Mouse (Mus musculus): ENCODE measurements around the gene Hdc. TPM values are rescaled to one million over a fixed set of nuclear protein-coding genes. Genes with fewer than 3 reads are reported as not detected.

Hdc gene
- total and polyA plus RNA-seq, 3 experiments, result 2.8 to 5.5 TPM; not detected in 1

GRCm38 (mm10) chr2:126596347-126597072 lies 22.6 kb downstream of the Hdc start:
- H3K4me3 ChIP-seq (ENCODE audit: control insufficient read depth in 1 of 2, insufficient read depth in 1 of 2, low read depth in 2 of 2, low read length in 2 of 2), result peak overlapping the region; percentile 58 to 82

GRCm38 (mm10) chr2:126593831-126594610 lies 25.1 kb downstream of the Hdc start:
- H3K4me3 ChIP-seq (ENCODE audit: control insufficient read depth in 1 of 2, insufficient read depth in 1 of 2, low read depth in 2 of 2, low read length in 2 of 2), result no peak overlapping the region
- no peaks in the 10 kb centered on the region for H3K4me1 ChIP-seq (ENCODE audit: control insufficient read depth in 1 of 2, insufficient read depth in 2 of 2, low read length in 2 of 2)
- no peak overlapping the region for H3K9ac ChIP-seq (ENCODE audit: control insufficient read depth, low read depth, low read length, poor library complexity, severe bottlenecking)
- peak; percentile 77 for DNase-seq (ENCODE audit: low read depth, low spot score)
- no peaks in the 10 kb centered on the region for H3K36me3 ChIP-seq (ENCODE audit: control insufficient read depth in 1 of 2, insufficient read depth in 2 of 2, low read length in 2 of 2)
- 0 out of 2 replicates have a peak, but pooled peaks have one; percentile 20 for TF ChIP-seq BHLHE40 (IDR thresholded peaks at IDR 0.05; ENCODE audit: borderline replicate concordance, low read depth, low read length)
- no peak for TF ChIP-seq POLR2AphosphoS5 (IDR thresholded peaks at IDR 0.05; ENCODE audit: borderline replicate concordance, low read depth, low read length)
- TF ChIP-seq HCFC1 (IDR thresholded peaks at IDR 0.05; ENCODE audit: low read depth, low read length), result 0 out of 2 replicates have a peak, but pooled peaks have one; percentile 16
- TF ChIP-seq TCF12 (IDR thresholded peaks at IDR 0.05; ENCODE audit: low read depth, low read length), result 0 out of 2 replicates have a peak, but pooled peaks have one; percentile 13
- TF ChIP-seq SMC3 (IDR thresholded peaks at IDR 0.05; ENCODE audit: low read depth, low read length), result peak; percentile 95
- 0 out of 2 replicates have a peak, but pooled peaks have one; percentile 41 for TF ChIP-seq MAZ (IDR thresholded peaks at IDR 0.05; ENCODE audit: low read depth, low read length)
- TF ChIP-seq MYC (IDR thresholded peaks at IDR 0.05; ENCODE audit: low read depth, low read length), result 0 out of 2 replicates have a peak, but pooled peaks have one; percentile 22
- peak; percentile 80 for TF ChIP-seq ZC3H11A (IDR thresholded peaks at IDR 0.05; ENCODE audit: low read depth, low read length)
- TF ChIP-seq ZNF384 (IDR thresholded peaks at IDR 0.05; ENCODE audit: low read depth, low read length), result no peak
- peak; percentile 77 to 91 (median 85) for TF ChIP-seq CTCF (IDR thresholded peaks at IDR 0.05 in 2 of 3, conservative IDR thresholded peaks at IDR 0.05 in 1 of 3; ENCODE audit: control insufficient read depth in 1 of 3, insufficient read depth in 1 of 3, low read depth in 2 of 3, low read length in 3 of 3, poor library complexity in 1 of 3, severe bottlenecking in 1 of 3)
- TF ChIP-seq RAD21 (IDR thresholded peaks at IDR 0.05; ENCODE audit: low read depth, low read length), result peak; percentile 65
- TF ChIP-seq CHD1 (IDR thresholded peaks at IDR 0.05; ENCODE audit: low read depth, low read length), result no peak
- no peak for TF ChIP-seq TBP (IDR thresholded peaks at IDR 0.05; ENCODE audit: low read depth, low read length)
- peak; percentile 23; the same call in 1 of the 2 replicates for TF ChIP-seq MAX (IDR thresholded peaks at IDR 0.05; ENCODE audit: low read length)
- H3K27me3 ChIP-seq (ENCODE audit: control insufficient read depth in 1 of 2, insufficient read depth in 2 of 2, low read length in 2 of 2), result no peaks in the 10 kb centered on the region
- no peaks in the 10 kb centered on the region for H3K79me2 ChIP-seq (ENCODE audit: control insufficient read depth, insufficient read depth, low read length, poor library complexity)
- no peaks in the 10 kb centered on the region for H3K9me3 ChIP-seq (replicated peaks; ENCODE audit: insufficient read depth, low read length)
- no peak overlapping the region for H3K27ac ChIP-seq (ENCODE audit: control insufficient read depth, low read depth, low read length)

More at GRCm38 (mm10) chr2:126596347-126597072, 22.6 kb downstream of the Hdc start:
- H3K36me3 ChIP-seq (ENCODE audit: control insufficient read depth in 1 of 2, insufficient read depth in 2 of 2, low read length in 2 of 2), result no peaks in the 10 kb centered on the region; a peak in 1 of 4 replicates
- DNase-seq (ENCODE audit: low read depth, low spot score), result no peak
- peak overlapping the region; percentile 54; the same call in 1 of the 2 replicates for H3K9ac ChIP-seq (ENCODE audit: control insufficient read depth, low read depth, low read length, poor library complexity, severe bottlenecking)
- TF ChIP-seq MYC (IDR thresholded peaks at IDR 0.05; ENCODE audit: low read depth, low read length) (0 out of 2 replicates have a peak, but pooled peaks have one; percentile 61), CTCF (IDR thresholded peaks at IDR 0.05 in 2 of 3, conservative IDR thresholded peaks at IDR 0.05 in 1 of 3; ENCODE audit: control insufficient read depth in 1 of 3, insufficient read depth in 1 of 3, low read depth in 2 of 3, low read length in 3 of 3, poor library complexity in 1 of 3, severe bottlenecking in 1 of 3) (peak in 1 of 3 experiments; percentile 31; a peak in 2 of 6 replicates), MYB (IDR thresholded peaks at IDR 0.05; ENCODE audit: low read depth, low read length) (no peak), SMC3 (IDR thresholded peaks at IDR 0.05; ENCODE audit: low read depth, low read length) (peak; percentile 36)
- peaks cover 0 to 1% of the 10 kb centered on the region in 2 experiments; a peak in 1 of 4 replicates for H3K4me1 ChIP-seq (ENCODE audit: control insufficient read depth in 1 of 2, insufficient read depth in 2 of 2, low read length in 2 of 2)
- H3K9me3 ChIP-seq (replicated peaks; ENCODE audit: insufficient read depth, low read length), result no peaks in the 10 kb centered on the region
- H3K79me2 ChIP-seq (ENCODE audit: control insufficient read depth, insufficient read depth, low read length, poor library complexity), result no peaks in the 10 kb centered on the region
- H3K27ac ChIP-seq (ENCODE audit: control insufficient read depth, low read depth, low read length), result no peak overlapping the region
- H3K27me3 ChIP-seq (ENCODE audit: control insufficient read depth in 1 of 2, insufficient read depth in 2 of 2, low read length in 2 of 2), result no peaks in the 10 kb centered on the region
